Mouse (Mus musculus) urinary bladder, postnatal 10 days (tissue): ENCODE measurements around the gene Armc9.

Experiments
- DNase-seq: peaks from one replicate; pipeline ENCODE4 v3.0.0; 2022; ENCODE audit warnings: low spot score

Gene Armc9

DNA sequence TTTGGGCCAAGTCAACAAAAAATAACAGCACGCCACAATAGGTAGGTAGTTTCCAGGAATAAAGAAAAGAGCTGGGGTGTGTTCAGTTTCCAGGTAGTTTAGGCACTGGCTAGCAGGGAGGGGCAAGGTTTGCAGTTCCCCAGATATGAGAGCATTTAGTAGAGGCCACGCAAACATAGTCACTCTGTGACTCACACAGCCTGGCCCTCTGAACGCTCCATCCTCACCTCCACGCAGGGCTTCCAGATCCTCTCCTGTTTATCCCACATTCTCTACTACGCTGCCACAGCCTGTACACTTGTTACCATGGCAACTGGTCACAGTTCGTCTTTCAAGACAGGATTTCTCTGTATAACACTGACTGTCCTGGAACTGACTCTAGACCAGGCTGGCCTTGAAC is 70.6 kb downstream of the Armc9 start:
- DNase-seq, result no peak

DNA sequence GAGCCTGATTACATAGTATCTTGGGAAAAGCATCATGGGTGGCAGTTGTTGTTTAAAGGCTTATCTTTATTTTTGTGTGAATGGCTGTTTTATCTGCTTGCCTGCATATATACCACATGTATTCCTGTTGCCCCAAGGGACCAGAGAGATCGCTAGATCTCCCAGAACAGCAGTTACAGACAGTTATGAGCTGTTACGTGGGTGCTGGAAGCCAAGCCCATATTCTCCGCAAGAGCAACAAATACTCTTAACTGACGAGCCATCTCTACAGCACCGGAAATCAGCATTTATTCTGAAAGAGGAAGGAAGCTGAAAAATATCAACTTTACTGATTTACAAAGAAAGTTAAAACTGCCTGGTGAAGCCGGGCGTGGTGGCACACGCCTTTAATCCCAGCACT is 74.1 kb downstream of the Armc9 start:
- no peak for DNase-seq

DNA sequence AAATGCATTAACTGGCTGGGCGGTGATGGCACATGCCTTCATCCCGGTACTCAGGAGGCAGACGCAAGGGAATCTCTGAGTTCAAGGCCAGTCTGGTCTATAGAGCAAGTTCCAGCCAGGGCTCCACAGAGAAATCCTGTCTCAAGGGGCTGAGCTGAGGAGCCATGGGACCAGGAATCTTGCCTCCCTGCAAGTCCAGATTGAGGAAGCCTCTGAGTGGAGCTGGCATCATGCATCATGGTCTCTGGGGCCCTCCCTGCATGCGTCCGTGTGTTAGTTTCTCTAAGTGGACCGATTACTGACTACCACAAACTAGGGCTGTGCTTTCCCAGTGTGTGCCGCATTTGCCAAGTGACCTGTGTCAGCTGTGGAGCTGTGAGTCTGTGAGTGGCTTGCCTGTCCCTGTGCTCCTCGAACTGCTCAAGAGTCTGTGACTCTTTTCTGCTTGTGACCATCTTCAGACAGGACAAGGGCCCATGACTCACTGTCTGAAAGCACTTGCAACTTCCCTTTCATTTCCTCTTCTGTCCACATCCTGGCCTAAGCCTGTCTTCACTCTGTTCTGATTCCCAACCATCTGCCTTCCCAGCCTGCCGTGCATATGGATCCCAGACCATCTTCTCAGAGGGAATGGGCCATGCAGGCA is 74.7 kb downstream of the Armc9 start:
- no peak for DNase-seq

DNA sequence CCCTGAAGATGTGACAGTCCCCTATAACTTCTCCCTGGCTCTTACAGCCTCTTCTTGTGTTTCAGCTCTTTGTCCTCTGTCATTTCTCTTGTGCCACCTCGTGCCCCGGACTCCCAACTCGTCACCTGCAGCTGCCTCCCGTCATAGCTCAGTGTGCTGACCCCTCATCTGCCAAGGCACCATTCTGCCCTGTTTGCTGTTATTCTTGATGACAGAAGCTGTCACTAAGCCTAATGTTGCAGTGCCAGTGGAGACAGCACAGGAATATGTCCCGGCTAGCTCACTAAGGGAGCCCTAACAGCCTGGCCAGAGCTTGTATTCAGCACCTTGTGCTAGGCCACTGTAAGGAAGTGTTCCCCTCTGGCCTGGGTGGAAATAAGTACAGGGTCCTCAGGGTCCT is 78.1 kb downstream of the Armc9 start:
- no peak for DNase-seq

DNA sequence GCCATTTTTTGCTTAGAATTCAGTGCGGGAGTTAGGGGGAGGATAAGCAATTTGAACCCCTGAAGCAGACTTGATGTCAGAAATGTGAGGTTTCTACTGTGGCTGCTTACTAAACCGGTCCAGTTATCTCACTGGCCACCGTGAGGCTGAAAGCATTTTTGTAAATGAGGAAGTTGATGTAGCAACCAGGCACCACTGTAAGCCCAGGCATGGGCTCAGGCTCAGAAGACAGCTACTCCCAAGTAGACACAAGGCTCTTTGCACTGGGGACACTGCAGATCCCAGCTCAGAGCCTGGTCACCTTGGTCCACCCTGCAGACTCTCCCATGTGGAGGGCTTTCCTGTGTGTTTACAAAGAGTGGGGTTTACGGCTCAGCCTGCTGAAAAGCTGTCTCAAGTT is 79.2 kb downstream of the Armc9 start:
- no peak for DNase-seq

DNA sequence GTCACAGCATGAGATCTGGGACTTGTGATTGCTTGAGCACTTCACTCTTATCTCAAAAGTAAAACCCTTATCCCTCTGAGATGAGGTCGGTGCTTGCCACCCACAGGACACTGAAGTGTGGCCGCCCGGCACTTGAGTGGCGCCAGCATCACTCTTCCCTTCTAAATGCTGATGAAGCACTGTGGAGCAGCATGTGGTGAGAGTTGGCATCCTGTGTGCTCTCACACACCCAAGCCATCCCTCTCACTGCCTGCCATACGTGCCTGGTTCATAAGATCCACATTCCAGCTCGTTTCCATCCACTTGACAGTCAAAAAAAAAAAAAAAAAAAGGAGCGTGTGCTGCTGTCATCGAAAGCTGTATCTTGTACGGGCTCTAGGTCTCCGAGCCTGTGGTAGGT is 80.5 kb downstream of the Armc9 start:
- DNase-seq, result no peak

DNA sequence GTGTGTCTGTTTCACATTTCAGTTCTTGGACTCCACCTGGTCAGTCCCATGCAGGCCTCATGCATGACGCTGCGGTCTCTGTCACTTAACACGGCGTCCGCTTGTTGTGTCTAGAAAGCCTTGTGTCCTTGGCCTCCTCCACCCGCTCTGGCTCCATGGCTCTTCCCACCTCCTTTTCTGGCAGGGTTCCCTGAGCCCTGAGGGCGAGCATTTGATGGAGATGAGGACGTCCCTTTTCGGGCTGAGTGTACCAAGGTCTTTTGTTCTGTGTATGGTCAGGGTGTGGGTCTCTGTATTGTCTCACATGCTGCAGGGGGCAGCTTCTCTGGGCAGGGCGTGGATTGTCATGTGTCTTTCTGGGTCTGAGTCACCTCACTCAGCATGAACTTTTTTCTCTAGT is 81.9 kb downstream of the Armc9 start:
- DNase-seq, result no peak

DNA sequence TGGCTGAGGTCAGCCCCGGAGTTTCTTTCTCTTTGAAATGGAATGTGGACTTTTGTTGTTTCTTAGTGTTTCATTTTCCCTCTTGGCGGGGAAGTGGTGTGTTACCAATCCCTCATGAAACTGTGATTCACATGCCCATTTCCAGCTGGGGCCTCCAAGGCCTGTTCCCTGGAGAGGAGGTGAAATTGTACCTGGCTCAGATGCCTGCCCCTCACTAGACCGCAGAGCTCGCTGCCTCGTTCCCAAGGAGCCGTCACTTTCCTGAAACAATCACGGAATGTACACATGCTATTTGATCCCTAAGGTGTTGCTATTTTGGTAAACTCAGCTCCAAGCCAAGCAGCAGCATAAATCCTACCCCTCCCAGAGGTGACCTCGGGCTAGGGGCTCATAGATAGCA is 84.4 kb downstream of the Armc9 start:
- DNase-seq, result no peak

DNA sequence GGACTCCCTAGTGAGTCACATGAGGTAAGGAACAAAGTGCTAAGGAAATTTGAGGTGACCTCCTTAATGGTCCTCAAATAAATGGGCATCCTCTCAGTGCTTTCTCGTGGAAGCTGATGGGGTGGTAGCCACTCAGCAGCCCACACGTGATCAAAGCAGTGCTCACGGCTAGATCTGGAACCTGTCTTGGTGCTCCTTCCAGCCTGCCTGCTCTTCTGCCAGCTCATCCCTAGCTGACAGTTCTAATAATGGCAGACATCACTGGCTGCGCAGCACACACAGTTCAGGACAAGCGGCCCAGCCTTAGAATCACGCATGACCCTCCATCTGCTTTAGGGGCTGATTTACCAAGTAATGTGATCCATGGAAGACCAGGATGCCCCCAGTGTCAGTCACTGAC is 85.3 kb downstream of the Armc9 start:
- DNase-seq, result no peak

DNA sequence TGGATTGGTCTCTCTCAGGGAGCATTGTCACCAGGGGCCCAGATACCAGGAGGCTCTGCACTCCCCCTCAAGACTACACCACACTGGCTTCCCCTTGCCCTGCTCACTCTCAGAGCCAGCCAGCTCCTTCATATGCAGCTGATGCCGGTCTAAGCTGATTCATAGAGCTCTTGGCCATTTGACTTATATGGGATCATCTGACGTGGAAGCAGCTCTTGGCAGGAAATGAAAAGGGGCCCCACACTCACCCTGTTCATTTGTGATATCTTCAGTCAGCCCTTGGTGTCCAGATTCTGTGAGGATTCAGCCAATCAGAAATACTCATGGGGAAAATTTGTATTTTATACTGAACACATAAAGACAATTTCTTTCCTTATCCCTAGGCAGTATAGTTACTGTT is 86.4 kb downstream of the Armc9 start:
- DNase-seq, result no peak

DNA sequence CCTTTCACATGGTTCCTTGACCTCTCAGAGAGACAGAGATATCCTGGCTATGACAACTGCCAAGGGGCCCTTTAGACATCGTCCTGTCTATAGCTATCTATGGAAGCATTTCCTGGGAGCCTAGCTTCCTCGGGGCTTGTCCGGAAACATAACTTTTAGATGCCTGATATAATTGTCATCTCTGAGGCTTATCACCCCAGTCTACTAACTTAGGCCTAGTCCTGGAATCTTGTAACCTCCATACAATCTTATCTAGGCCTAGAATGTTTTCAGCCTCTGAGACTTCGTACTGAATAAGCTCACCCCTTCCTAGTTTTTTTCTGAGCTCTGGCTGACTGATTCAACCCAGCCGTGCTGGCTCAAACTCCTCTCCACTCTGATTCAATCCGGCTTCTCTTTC is 88.9 kb downstream of the Armc9 start:
- no peak for DNase-seq

DNA sequence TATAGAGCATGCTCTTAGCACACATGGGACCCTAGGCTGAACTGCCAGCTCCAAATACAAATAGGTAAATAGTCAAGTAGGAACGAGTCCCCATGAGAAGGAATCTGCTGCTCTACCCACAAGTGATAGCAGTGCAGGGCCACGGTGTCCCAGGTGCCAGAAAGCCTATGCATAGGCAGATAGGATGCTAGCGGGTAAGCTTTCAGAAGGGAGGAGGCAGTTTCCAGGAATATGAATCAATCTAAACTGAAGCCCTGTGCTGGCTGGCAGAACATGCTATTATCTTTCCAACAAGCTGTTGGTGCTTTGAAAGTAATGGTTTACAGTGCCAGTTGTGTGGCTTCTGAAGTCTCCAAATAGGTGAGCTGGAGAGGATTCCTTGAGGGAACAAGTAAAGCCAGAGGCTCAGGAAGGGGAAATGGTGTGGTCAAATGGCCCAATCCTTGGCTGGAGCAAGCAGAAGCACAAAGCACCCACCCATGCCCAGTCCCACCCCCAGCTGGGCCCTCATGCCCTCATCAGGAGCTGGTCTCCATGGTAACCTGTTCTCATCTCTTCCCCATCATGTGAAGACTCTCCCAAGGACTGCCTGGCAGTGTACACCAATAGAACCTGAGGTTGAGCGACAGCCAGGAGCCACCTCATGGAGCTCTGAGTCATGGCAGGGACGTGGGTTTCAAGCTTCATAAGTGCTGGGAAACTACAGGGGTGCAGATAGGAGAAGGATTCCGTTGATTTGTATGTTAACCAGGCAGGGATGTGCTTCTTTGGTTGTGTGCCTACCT is 90.9 kb downstream of the Armc9 start:
- DNase-seq, result no peak

DNA sequence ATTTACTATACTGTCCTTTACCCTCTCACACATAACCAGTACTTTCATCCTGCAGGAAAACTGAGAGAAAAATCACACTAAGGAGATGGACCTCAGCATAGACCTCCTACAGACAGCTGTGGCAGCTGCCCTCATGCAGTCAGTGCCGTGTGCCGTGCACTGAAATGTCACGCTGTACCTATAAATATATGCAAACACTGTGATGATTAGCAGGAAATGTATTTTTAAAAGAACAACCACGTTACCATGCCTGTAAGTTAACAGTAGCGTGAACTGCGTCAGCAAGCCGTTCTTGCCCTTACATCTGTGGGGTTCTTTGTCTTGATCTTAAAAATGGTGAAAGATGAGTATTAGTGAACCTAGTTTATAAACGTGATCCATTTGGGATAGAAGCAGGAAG is 98.8 kb downstream of the Armc9 start:
- no peak for DNase-seq

DNA sequence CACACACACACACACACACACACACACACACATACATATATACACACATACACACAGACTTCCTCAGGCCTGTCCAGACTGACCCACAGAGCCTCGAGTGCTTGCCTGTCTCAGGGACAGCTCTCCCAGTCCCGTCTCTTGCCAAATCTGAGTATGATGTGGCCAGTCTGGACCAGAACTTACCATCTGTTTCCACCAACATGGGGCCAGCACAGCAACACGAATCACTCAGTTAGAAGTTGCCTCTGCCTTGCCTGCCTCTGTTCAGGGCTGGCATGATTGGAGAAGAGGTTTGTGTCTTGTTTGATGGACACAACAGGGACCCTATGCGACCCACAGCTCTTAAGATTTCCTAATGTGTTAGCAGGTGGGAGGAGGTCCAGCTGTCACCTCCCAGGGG is 101.7 kb downstream of the Armc9 start:
- no peak for DNase-seq

DNA sequence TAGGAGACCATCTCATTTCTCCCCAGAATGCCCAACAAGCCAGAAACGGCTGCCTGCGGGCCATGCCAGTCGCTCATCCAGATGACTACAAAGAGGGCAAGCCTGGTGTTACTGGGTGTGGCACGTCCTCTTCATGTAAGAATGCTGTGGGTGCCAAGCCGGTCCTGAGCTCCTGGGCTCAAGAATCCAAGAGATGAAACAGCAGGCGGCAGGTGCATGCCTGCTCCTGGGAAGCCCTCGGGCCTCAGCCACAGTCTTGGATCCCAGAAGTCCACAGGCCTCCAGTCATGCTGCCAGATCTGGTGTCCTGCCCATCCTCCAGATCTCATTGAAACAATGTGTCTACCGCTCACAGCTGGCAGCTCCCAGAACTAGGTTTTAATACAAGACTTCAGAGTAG is 102.6 kb downstream of the Armc9 start:
- no peak for DNase-seq

DNA sequence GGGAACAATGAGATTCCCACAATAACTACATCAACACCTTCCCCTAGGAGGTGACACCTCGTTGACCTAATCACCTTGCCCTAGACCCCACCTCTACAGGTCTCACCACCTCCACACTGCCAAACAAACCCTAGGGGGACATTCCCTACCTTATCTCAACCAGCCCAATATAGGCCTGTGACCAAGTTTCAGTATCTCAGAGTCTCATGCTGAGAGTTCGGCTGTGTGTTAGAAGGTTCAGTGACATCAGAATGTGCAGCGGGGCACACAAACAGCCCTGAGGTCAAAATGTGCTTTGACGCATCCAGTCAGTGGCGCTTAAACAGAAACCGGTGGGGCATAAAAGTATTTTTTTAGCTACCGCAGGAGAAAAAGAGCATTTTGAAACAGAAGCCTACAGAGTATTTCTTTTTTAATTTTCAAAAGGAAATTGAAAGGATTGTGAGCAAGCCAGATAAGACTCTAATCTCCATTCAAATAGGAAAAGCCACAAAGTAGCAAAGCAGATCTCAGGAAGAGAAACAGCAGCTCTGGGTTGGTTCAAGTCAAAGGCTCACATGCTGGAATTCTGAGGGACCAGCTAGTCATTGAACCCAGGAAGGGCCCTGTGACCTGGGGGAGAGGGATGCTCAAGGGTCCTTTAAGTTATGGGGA is 103.7 kb downstream of the Armc9 start:
- no peak for DNase-seq

DNA sequence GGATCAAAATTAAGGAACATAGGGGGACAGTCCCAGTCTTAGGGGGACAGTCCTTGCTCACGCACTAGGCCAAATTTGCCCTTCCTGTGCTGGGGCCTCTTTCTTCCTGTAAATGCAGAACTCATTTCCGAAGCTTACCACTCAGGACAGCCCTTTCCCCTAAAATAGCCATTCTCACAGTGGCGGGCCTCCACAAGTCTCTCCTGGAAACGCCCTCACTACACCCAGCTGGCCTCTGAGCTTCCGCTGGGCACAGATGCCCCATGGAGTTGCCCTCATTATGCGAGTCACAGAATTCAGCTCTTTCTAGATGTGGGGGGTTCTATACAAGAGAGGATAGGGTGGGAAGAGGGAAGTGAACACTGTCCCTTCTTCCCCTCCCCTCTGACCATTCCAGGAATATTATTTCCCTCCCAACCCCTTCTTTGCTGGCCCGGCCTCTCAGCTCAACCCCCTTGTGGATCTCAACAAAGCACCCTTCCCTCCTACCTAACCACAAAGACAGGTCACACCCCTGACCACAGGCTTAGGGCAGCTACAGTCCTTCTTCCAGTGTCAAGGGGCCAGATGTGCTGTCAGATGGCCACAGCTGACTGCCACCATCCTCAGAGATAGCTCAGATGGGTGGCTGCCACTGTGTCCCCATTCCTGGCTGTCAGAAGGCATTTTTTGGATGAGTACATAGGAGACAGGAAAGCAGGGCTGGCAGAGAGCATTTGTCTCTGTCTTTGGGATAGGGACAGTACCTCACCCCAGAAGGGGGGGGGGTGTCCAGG is 109.2 kb downstream of the Armc9 start:
- no peak for DNase-seq

DNA sequence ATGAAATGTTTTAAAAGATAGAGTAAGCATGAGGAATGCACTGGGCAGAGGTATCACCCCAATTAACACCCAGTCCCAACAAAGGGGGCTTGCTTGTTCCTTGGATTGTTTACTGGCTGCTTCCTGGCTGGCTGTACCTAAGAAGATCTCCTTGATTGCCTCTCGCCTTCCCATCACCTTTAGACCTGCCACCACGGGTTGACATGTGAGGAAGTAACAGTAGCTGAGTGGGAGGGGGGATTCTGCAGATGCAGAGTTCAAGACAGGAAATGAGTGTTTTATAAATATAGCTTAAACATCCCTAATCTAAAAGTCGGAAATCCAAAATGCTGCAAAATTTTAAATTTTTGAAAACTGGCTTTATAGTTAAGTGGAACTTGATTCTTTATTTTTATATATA is 110.5 kb downstream of the Armc9 start:
- no peak for DNase-seq

DNA sequence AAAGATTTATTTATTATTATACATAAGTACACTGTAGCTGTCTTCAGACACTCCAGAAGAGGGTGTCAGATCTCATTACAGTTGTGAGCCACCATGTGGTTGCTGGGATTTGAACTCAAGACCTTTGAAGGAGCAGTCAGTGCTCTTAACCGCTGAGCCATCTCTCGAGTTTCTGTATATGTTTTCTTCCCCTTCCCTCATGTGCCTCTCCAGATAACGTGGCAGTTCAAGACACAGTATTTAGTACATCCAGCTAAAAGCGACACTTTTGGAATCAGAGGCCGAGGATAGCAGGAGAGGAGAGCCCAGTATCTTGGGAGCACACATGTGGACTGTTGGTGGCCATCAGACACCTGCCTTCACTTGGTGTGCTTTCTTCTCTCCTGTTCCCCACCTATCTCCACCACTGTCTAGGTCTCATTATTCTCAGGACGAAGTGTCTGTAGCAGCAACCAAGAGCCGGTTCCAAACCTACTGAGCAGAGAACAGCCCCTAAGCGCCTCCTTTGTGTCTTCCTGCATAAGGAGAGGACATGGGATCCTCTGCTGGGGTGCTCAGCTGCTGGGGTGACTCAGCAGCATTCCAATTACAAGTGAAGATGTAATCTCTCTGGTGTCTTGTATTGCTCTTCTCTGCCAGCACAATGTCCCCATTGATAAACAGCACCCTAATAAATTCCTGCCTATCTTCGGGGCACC is 114.1 kb downstream of the Armc9 start:
- DNase-seq, result no peak

DNA sequence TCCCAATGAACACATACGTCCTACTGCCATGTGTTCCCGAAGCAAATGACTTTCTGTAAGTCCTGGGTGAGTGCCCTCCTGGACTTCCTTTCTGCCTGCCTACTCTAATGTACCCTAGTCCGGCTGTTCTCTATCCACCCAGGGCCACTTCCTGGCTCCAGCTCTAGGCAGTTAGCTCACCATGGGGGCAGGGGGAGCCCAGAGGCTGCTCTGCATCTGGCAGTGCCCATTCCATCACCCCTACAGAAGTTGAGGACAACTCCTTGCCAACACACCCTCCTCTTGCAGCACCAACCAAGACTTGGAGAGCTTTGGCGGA is 114.6 kb downstream of the Armc9 start:
- DNase-seq, result no peak

DNA sequence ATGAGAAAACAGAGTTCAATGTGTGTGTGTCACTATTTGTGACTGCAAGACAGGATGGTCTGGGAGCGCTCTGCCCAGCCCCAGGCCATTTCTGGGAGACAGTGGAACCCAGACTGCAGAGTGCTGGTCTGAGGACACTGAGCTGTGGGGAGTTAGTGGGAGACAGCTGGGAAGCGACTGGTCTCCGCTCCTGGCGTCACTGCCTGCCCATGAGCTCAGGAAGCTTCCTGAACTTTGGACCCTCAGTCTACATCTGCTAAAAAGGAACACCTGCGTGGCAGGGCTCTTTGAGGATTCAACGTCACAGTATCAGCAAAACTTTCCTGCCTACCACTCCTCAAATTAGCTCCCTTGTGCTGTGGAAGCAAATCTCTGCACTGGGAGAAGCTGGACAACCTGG is 117.1 kb downstream of the Armc9 start:
- DNase-seq, result no peak

DNA sequence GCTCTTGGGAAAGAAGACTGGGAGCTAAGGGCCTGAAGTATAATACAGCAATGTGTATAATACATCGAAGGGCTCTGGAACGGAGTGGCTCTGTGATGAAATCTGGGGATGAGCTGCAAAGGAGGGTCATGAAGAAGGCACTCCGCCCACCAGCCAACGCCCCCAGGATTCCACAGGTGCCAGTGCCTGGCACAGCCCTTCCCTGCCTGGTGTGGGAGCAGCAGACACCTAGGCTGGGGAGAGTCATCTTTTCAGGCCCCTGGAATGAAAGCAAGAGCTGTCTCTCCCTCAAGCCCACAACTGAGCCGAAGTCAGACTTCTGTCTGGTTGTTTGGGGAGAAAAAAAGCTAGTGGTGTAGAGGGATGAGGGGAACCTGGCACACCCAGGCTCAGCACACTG is 122.5 kb downstream of the Armc9 start:
- no peak for DNase-seq
